Mouse (Mus musculus) mouse trophoblast stem cell (cell line): Measurements from ENCODE around the gene Fam169a.
"Not testable (repeated sequence)": the region's sequence is repeated elsewhere in the genome, so short reads cannot be mapped to it uniquely, and the experiment has no call there.

Experiments used
- in situ Hi-C, 2 experiments: fragments of 300-500 bp; cut with MseI, MboI; formaldehyde crosslinking; loops; 2 replicates in 1 of 2; 3 replicates in 1 of 2; pipeline ENCODE4 v1.15.1; 2025

The Fam169a gene

DNA sequence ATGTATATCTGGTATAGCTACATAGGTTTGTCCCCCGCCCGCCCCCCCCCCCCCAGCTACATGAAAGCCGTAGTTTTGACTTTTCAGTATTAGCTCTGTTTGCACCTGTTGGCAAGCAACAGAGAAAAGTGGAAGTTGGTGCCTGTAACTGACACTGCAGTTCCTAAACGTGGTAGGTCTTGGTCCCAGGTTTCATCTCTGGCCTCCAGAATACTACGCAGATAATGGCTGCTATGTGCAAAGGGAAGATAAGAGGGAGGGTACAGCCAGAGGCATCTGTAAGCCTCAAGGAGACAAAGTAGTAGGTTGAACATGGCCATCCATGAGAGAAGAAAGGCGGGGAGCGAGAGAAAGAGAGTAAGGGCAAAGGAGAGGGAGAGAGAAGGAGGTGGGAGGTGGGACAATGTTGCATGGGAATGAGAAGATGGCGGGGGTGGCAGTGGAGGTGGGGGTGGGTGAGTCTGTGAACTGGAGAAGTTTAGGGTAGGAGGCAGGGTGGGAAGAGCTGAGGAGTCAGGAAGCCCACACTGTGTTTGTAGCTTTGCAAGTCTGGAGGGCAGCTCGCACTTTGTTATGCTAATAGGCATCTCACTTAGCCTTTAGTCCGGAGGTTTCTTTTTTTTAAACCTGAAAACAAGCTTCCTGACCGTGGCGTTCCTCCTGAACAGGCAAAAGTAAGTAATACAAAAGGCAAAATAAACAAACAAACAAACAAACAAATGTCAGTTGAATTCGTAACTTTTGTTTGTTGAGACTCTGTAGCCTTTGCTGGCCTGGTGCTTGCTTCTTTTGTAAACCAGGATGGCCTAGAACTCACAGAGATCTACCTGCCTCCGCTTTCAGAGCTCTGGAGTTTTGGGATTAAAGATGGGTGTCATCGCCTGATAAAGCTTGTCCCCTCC is at the start of gene Fam169a:
TSS of gene Fam169a (plus strand) at position 638 of the 902 bp plus-strand sequence.
- in situ Hi-C loops, result no loop called here

- in situ Hi-C loops, result no loop called here
These were observed 49.4 kb upstream of the Fam169a start for GRCm38 (mm10) chr13:97017711-97018110.

DNA sequence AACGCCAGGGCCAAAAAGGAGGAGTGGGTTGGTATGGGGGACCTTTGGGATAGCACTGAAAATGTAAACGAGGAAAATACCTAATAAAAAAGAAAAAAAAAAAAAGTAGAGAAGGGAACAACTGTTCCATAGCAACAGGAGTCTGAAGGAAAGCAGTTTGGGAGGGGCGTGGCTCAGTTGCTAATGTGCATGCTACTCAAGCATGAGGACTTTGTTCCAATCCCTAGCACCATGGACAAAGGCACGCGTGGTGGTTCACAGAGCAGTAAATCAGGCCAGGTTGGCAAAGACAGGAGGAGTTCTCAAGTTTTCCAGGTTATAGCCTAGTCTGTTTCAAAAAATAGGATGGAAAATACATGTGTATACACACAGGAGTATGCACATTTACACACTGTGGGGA is 47.0 kb upstream of the Fam169a start:
- in situ Hi-C loops, result no loop called here

DNA sequence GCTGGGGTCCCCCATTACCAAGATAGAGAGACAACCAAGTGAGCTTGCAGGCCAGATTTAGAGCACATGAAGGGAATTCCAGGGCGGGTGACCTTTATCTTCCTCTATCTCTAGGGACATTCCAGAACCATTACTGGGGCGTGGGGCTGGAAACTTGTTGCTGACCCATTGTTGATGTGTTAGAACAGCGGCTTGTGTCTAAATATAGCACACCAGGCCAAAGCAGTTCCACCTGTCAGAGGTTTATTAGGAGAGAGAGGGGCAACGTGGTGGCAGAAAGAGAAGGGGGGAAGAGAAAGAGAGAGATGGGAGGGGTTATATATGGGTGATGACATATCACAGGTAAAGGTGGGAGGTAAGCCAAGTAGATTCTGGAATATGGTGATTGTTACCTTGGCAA is 45.2 kb upstream of the Fam169a start:
- in situ Hi-C loops, result no loop called here

- in situ Hi-C loops, result no loop called here
These were observed 37.0 kb upstream of the Fam169a start for GRCm38 (mm10) chr13:97030075-97030474.

GRCm38 (mm10) chr13:97034262-97034661 is 32.8 kb upstream of the Fam169a start, which contains the start of gene 1700029F12Rik:
TSS of gene 1700029F12Rik (minus strand) at chr13:97034362.
- in situ Hi-C loops, result no loop called here

- in situ Hi-C loops, result loop anchor here (10.0 kb wide), 1 partner anchor 196 kb away; no protein-coding TSS in a partner anchor
These were observed 15.9 kb upstream of the Fam169a start for GRCm38 (mm10) chr13:97051158-97051557.

DNA sequence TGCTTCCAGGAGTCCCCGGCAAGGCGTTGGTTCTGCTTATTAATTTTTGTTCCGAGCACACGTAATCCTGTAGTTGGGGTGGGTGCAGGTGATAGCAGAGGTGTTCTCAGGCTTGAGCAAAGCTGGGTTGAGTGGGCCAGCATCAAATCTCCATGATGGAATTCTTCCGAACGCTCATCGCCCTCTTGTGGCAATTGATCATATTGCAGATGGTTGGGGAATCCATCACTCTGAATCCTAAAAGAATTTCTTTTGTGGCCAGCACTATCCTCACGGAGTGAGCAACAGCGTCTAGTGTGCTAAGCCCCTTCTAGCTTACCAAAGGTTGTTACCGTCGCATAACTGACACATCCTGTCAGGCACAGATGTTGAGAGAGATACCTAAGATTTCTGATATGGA is 14.4 kb upstream of the Fam169a start:
- in situ Hi-C loops, result loop anchor here (10.0 kb wide), 1 partner anchor 198 kb away; no protein-coding TSS in a partner anchor

DNA sequence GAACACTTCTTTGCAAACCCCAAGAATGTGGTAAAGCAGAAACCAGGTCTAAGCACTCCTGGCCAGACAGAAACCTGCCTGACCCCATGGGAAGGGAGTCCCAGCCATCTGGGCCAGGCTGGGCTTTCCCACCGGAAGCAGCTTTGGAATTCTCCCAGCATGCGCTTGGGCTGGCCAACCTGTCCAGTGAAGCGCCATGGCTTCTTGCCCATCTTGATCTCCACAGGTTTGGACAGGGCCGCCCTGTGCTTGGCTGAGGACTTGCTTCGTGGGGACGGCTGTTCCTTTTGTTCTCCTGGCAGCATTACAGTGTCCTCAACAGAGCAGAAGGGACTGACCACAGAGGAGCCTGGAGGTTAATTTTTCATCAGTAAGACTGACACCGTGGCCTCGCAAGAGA is 13.2 kb upstream of the Fam169a start:
- in situ Hi-C loops, result loop anchor here (10.0 kb wide), 1 partner anchor 199 kb away; no protein-coding TSS in a partner anchor

GRCm38 (mm10) chr13:97057817-97058216 is 9.3 kb upstream of the Fam169a start:
- in situ Hi-C loops, result loop anchor here (10.0 kb wide), 1 partner anchor 203 kb away; no protein-coding TSS in a partner anchor

GRCm38 (mm10) chr13:97059746-97060145 is 7.3 kb upstream of the Fam169a start:
- in situ Hi-C loops, result loop anchor here (10.0 kb wide), 1 partner anchor 205 kb away; no protein-coding TSS in a partner anchor

- in situ Hi-C loops, result no loop called here
These were observed 6.8 kb upstream of the Fam169a start for GRCm38 (mm10) chr13:97060331-97060730.

DNA sequence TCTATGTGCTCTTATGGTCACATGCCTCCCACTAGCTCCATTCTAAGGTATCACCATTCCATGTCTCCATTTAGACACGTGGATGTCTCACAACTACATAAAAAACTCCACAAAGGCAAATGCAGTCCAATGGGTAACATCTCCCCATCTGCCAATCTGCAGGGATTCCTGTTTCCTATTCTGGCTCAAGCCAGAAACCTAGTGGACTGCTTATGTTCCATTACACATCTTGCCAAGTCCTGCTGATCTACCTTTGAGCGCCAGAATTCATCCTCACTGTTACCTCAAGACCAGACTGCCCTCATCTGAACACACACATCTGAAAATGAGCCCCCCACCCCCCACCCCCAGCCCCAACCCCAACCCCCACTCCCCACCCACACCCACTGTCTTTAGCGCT is 4.9 kb upstream of the Fam169a start:
- in situ Hi-C loops, result no loop called here

DNA sequence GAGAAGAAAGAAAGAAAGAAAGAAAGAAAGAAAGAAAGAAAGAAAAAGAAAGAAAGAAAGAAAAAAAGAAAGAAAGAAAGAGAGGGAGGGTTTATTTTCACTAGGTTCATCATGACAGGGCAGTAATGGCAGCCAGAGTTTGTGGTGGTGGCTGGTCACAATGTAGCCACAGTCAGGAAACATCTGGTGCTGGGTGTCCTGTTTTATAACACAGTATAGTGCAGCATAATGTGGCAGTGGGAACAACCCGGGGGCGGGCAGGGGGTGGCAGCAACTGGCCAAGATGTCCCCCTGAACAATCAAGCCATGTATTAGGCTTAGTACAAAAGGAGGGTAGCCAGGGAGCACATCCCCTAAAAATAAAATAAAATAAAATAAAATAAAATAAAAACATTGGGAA is 3.7 kb upstream of the Fam169a start:
- in situ Hi-C loops, result no loop called here

DNA sequence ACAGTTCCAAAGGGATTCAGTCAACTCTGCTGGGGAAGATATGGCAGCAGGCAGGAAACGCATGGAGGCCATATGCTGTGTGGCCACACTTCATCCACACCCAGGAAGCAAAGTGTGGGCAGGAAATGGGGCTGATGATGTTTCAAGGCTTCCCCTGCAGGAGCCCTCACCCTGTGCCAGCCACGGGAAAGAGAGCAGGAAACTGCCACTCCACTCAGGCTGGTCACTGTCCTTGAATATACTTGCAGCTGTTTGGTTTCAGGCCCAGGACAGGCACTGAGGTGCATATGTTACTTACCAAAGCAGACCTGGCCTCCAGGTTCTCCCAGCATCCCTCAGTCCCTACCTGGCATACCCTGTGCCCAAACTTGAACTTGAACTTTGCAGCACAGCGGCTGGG is 2.7 kb upstream of the Fam169a start:
- in situ Hi-C loops, result no loop called here

DNA sequence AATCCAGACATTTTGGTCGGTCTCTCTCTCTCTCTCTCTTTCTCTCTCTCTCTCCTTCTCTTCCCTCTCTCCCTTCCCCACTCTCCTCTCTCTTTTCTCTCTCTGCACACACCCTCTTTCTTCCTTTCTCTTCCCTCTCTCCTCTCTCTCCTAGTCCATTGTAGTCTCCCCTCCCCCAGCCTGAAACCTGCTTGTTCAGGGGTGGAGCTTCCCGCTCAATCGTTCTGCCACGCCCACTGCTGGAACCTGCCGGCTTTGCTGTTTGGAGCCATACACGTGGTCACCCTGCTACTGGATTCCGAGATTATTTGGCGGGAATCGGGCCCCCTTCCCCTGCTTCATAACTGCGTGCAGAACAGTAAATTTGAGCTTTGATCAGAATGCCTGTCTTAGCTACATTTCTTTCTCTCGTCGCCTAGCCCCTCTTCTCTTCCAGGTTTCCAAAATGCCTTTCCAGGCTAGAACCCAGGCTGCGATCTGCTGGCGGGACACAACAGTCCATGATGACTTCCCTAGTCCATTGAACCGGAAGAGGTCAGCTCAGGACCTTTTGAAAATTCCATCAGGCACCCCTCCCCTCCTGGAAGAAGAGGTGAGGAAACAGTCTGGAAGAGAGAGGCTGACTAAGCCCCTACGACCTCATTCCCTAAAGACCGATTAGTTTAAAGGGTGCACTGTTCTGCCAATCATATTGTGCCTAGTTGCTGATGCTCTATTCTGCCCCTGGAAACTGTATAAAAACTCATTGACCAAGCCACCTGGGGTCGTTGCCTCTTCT is 2.1 kb upstream of the Fam169a start:
- in situ Hi-C loops, result not testable (repeated sequence)

- in situ Hi-C loops, result no loop called here
These were observed 605 bp downstream of the Fam169a start for GRCm38 (mm10) chr13:97067691-97068090.

- in situ Hi-C loops, result no loop called here
These were observed 1.1 kb downstream of the Fam169a start for GRCm38 (mm10) chr13:97068151-97068550.

- in situ Hi-C loops, result no loop called here
These were observed 4.0 kb downstream of the Fam169a start for GRCm38 (mm10) chr13:97070931-97071625.

DNA sequence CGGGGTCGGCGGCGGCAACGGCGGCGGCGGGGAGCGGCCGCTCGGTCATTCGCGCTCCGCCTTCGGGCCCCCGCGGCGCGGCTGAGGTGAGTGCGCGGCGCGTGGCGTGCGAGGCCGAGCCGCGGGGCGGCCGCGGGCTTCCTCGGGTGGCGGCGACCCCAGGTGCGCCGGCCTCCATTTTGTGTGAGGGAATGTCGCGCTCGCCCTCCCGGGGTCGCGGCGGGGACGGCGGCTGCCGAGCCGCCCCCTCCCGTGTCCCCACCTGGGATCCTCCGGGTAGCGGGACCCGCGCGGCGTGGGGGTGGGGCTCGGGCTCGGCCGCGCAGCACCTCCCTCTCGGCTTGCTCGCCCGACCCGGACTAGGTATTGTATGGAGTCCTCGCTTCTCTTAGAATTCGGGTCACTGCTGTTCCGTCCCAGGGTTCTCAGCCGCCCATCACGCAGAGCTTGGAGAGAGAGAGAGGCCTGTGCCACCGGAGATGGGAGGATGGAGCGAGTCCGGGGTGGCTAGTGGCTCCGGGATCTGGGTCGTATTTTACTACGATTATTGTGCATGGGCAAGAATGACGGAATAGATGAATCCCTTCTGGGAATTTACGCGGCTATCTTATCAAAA is 4.6 kb downstream of the Fam169a start:
- in situ Hi-C loops, result no loop called here

GRCm38 (mm10) chr13:97073497-97073896 is 6.4 kb downstream of the Fam169a start:
- in situ Hi-C loops, result no loop called here
